22 mouse cellular contexts compared by ENCODE assay signal in the genomic region with DNA sequence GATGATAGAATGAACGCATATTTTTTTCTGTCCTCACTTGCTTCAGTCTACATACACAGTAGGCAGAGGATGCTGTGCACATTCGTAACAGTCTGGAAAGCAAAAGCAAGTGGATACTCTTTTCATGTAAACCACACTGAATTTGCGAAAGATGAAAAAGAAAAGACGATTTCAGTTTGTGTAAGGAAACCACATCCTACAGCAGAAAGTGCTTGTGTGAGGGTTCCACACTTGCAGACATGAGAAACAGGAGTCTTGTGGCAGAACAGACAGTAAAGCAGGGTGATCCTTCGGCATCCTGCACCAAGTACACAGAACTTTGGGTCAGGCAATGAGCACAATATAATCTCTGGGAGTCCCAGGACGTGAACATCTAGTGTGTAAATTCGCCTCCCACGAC.
A peak's percentile ranks its signal among the peaks of the same experiment; 100 is the strongest.
DNase-seq lines count a peak whose midpoint lies in the region; ATAC-seq and TF ChIP-seq lines count a peak whose summit lies in the region.
"Had no signal": no experiment of that assay in that cellular context is flagged by ENCODE, and none has a peak within 500 bp of the region (broad histone marks: within the 10 kb centered on the region; RNA-seq: fewer than 3 reads in every experiment).

No protein-coding gene starts in this region.

- DNase-seq in CD4-positive, CD25-positive, alpha-beta regulatory T cell, adult 2 months (ENCODE audit: low read depth, low spot score) = peak; percentile 6
- DNase-seq in CD4-positive helper T cell, adult 2 months (ENCODE audit: low read depth, low spot score) = peak; percentile 39
- DNase-seq in thymus, adult 2 months = peak; percentile 12
- peak; percentile 47 for DNase-seq in thymus, postnatal 25 days
- no peak for DNase-seq in ovary, postnatal 14 days (ENCODE audit: low spot score)
- DNase-seq in lung, postnatal 4 days = no peak
- DNase-seq in frontal cortex, postnatal 10 days (ENCODE audit: low spot score in 2 of 2) = no peak
- DNase-seq: adrenal gland, adult 2 months; adrenal gland, postnatal 25 days; B cell, adult 2 months; cerebellum, adult 2 months; cerebellum, postnatal 10 days; forebrain, postnatal 0 days; gastrocnemius, adult 2 months; heart, adult 18-20 months; heart, postnatal 4 days had no signal

- H3K36me3 ChIP-seq in thymus, adult 2 months (ENCODE audit: control insufficient read depth, insufficient read depth, low read length) = no peaks in the 10 kb centered on the region
- H3K36me3 ChIP-seq: embryonic facial prominence, embryonic 10.5 days; heart, embryonic 15.5 days; hindbrain, embryonic 12.5 days had no signal

- no peak for TF ChIP-seq CTCF in thymus, adult 2 months (IDR thresholded peaks at IDR 0.05; ENCODE audit: borderline replicate concordance, control insufficient read depth, extremely low read depth, insufficient read depth, low read length, poor library complexity)

- H3K27me3 ChIP-seq in thymus, adult 2 months (ENCODE audit: control insufficient read depth, insufficient read depth, low read length) = no peaks in the 10 kb centered on the region
- H3K27me3 ChIP-seq: heart, embryonic 15.5 days; hindbrain, embryonic 12.5 days had no signal

- H3K27ac ChIP-seq in thymus, adult 2 months (ENCODE audit: control insufficient read depth, insufficient read depth, low read length) = peak overlapping the region; percentile 95
- H3K27ac ChIP-seq: embryonic facial prominence, embryonic 10.5 days; forebrain, embryonic 13.5 days; gastrocnemius, adult 2 months; heart, embryonic 15.5 days; hindbrain, embryonic 12.5 days had no signal

- H3K4me3 ChIP-seq in thymus, adult 2 months (ENCODE audit: control insufficient read depth, insufficient read depth, low read length) = no peak overlapping the region
- H3K4me3 ChIP-seq: embryonic facial prominence, embryonic 10.5 days; forebrain, embryonic 13.5 days; gastrocnemius, adult 2 months; heart, embryonic 15.5 days; hindbrain, embryonic 12.5 days had no signal

- 63% methylated on average over 8 of the region's 8 CpGs for WGBS in thymus, adult 2 months

- ATAC-seq in CD4-positive, CD25-positive, alpha-beta regulatory T cell, adult 4 months = no peak
- ATAC-seq: forebrain, embryonic 13.5 days; forebrain, postnatal 0 days; hindbrain, embryonic 16.5 days had no signal

- peaks cover 9% of the 10 kb centered on the region; the same call in 1 of the 2 replicates for H3K4me1 ChIP-seq in thymus, adult 2 months (replicated peaks; ENCODE audit: control insufficient read depth, insufficient read depth, low read length)

- TF ChIP-seq POLR2A in thymus, adult 2 months (IDR thresholded peaks at IDR 0.05; ENCODE audit: control insufficient read depth, extremely low read depth, insufficient read depth, low read length, poor library complexity) = no peak

Comparison
In these comparisons a context has a peak if more than half of its experiments do, and no peak if none do; other contexts are left out.
1. DNase-seq: peak in CD4-positive, CD25-positive, alpha-beta regulatory T cell, adult 2 months (single experiment), CD4-positive helper T cell, adult 2 months (single experiment), thymus, adult 2 months (single experiment) and thymus, postnatal 25 days (single experiment); none in ovary, postnatal 14 days (single experiment), lung, postnatal 4 days (0 of 2) and frontal cortex, postnatal 10 days (0 of 2).